ENCODE assay signal across 10 mouse cellular contexts in the genomic region with DNA sequence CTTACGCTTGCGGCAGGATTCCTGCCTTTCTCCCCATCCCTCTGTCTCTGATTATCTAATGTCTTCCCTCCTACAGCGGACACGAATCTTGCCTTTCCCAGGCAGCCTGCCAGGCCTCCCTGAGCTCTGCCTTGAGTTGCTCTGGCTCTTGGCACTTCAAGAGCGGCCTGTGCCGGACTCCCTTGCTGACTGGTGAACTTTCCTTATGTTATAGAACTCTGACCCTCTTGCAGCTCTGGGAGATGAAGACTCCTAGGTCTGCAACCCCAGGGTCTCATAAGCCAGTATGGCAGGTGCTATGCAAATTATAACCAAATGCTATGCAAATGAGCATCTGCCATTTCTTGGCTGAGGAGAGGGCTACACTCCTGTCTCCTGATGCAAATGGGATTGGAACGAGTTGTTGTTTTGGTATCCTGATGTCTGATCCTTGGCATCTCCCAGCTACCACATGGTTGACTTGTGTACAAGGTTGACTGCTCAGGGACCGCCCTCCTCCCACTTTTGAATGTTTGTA. TPM values are rescaled to one million over a fixed set of nuclear protein-coding genes. Genes with fewer than 3 reads are reported as not detected.
DNase-seq lines count a peak whose midpoint lies in the region; ATAC-seq lines count a peak whose summit lies in the region.
"Had no signal": no experiment of that assay in that cellular context is flagged by ENCODE, and none has a peak within 500 bp of the region (broad histone marks: within the 10 kb centered on the region; RNA-seq: fewer than 3 reads in every experiment).

No protein-coding gene starts in this region.

- H3K9ac ChIP-seq in forebrain, embryonic 15.5 days (replicated peaks), result no peak overlapping the region
- H3K9ac ChIP-seq: embryonic facial prominence, embryonic 15.5 days; lung, embryonic 14.5 days had no signal

- H3K4me1 ChIP-seq in forebrain, embryonic 15.5 days, result peaks cover 45% of the 10 kb centered on the region

- H3K27ac ChIP-seq in forebrain, embryonic 15.5 days (replicated peaks), result peak overlapping the region; percentile 94
- H3K27ac ChIP-seq: embryonic facial prominence, embryonic 15.5 days had no signal

- H3K27me3 ChIP-seq in forebrain, embryonic 15.5 days, result no peaks in the 10 kb centered on the region

- no peaks in the 10 kb centered on the region for H3K36me3 ChIP-seq in forebrain, embryonic 15.5 days
- H3K36me3 ChIP-seq: embryonic facial prominence, embryonic 15.5 days had no signal

- H3K4me2 ChIP-seq in forebrain, embryonic 15.5 days (replicated peaks), result peak overlapping the region; percentile 4; the same call in 1 of the 2 replicates
- H3K4me2 ChIP-seq: embryonic facial prominence, embryonic 15.5 days; lung, embryonic 14.5 days had no signal

- H3K9me3 ChIP-seq in forebrain, embryonic 15.5 days, result no peaks in the 10 kb centered on the region
- H3K9me3 ChIP-seq: embryonic facial prominence, embryonic 15.5 days had no signal

- peak; percentile 58 for ATAC-seq in forebrain, embryonic 15.5 days (replicated peaks)

- no peak overlapping the region for H3K4me3 ChIP-seq in forebrain, embryonic 15.5 days
- H3K4me3 ChIP-seq: embryonic facial prominence, embryonic 15.5 days had no signal

- WGBS in forebrain, embryonic 15.5 days, result 37% methylated on average over 8 of the region's 8 CpGs

- DNase-seq in left cerebral cortex, adult 18-20 months (ENCODE audit: low spot score in 2 of 2), result peak; percentile 78 to 86
- DNase-seq in left cerebral cortex, adult 11 months (ENCODE audit: low spot score), result no peak
- DNase-seq in layer of hippocampus, postnatal 14 days (ENCODE audit: low spot score in 2 of 2), result peak; percentile 69 to 82
- DNase-seq in right cerebral cortex, postnatal 25 days, result peak; percentile 76
- no peak for DNase-seq in ovary, postnatal 10 days (ENCODE audit: low spot score)
- DNase-seq in thymus, postnatal 36 days, result no peak
- no peak for DNase-seq in kidney, postnatal 4 days
- DNase-seq: lung, embryonic 14.5 days had no signal

RNA-seq across cellular contexts. Expression of a gene that starts 2.6 kb away (rescaled TPM):
- 10 to 100 TPM; 38.7 to 43.1 TPM for total RNA-seq in left cerebral cortex, adult 18-20 months (2021)
- 4.8 and 5.2 TPM in 2 replicates for polyA plus RNA-seq in forebrain, embryonic 15.5 days (2015; fragmentation: Nextera tagmentation; extraction: Ambion mirVana)
- total RNA-seq in layer of hippocampus, postnatal 14 days (2021), result 10 to 100 TPM; 19.4 to 21.3 TPM
- polyA plus RNA-seq: lung, embryonic 14.5 days had no signal

Comparison
In these comparisons a context has a peak if more than half of its experiments do, and no peak if none do; other contexts are left out.
1. DNase-seq: peak in left cerebral cortex, adult 18-20 months (2 of 2), layer of hippocampus, postnatal 14 days (2 of 2) and right cerebral cortex, postnatal 25 days (single experiment); none in left cerebral cortex, adult 11 months (single experiment), ovary, postnatal 10 days (single experiment), thymus, postnatal 36 days (0 of 2) and kidney, postnatal 4 days (0 of 2).